In genomic region chr1:184297001-184297740, GRCm38 (mm10) we compare ENCODE assay signal across 17 mouse cellular contexts.
DNase-seq lines count a peak whose midpoint lies in the region; ATAC-seq lines count a peak whose summit lies in the region.
"Had no signal": no experiment of that assay in that cellular context is flagged by ENCODE, and none has a peak within 500 bp of the region (broad histone marks: within the 10 kb centered on the region; RNA-seq: fewer than 3 reads in every experiment).

No protein-coding gene starts in this region.

- H3K9ac ChIP-seq in heart, embryonic 11.5 days (ENCODE audit: low read depth, low read length), result no peak overlapping the region
- no peak overlapping the region for H3K9ac ChIP-seq in hindbrain, embryonic 14.5 days
- H3K9ac ChIP-seq: forebrain, embryonic 15.5 days; liver, embryonic 12.5 days; neural tube, embryonic 13.5 days had no signal

- H3K27me3 ChIP-seq in heart, embryonic 10.5 days (ENCODE audit: insufficient read depth, poor library complexity, severe bottlenecking), result no peaks in the 10 kb centered on the region
- no peaks in the 10 kb centered on the region for H3K27me3 ChIP-seq in heart, embryonic 11.5 days (ENCODE audit: control insufficient read depth, insufficient read depth, low read length)
- H3K27me3 ChIP-seq in hindbrain, embryonic 14.5 days (ENCODE audit: control insufficient read depth, insufficient read depth, low read length), result no peaks in the 10 kb centered on the region
- H3K27me3 ChIP-seq: CH12.LX; forebrain, embryonic 15.5 days; liver, embryonic 12.5 days; neural tube, embryonic 13.5 days had no signal

- peak; percentile 10 for DNase-seq in heart, embryonic 10.5 days (ENCODE audit: low spot score)
- peak; percentile 40 for DNase-seq in 3T3-L1 (ENCODE audit: low read depth, low spot score)
- DNase-seq in Muller cell, postnatal 12 days (ENCODE audit: inconsistent ontology term), result peak; percentile 41
- DNase-seq in lung, postnatal 10 days, result peak; percentile 45
- no peak for DNase-seq in adrenal gland, adult 2 months
- no peak for DNase-seq in hindbrain, embryonic 14.5 days (ENCODE audit: low spot score)
- DNase-seq: cerebellum, adult 11 months; kidney, adult 18-20 months; kidney, postnatal 25 days; layer of hippocampus, adult 9-11 months; right cerebral cortex, postnatal 4 days had no signal

- 72% methylated on average over 4 of the region's 4 CpGs for WGBS in heart, embryonic 10.5 days
- 69% methylated on average over 4 of the region's 4 CpGs for whole genome bisulfite sequencing in heart, embryonic 11.5 days (ENCODE audit: insufficient replicate concordance)
- WGBS in hindbrain, embryonic 14.5 days, result 84% methylated on average over 4 of the region's 4 CpGs

- H3K27ac ChIP-seq in heart, embryonic 10.5 days, result no peak overlapping the region
- no peak overlapping the region for H3K27ac ChIP-seq in heart, embryonic 11.5 days (ENCODE audit: low read depth, low read length)
- no peak overlapping the region for H3K27ac ChIP-seq in hindbrain, embryonic 14.5 days
- H3K27ac ChIP-seq: forebrain, embryonic 15.5 days; liver, embryonic 12.5 days; neural tube, embryonic 13.5 days had no signal

- no peaks in the 10 kb centered on the region for H3K4me1 ChIP-seq in heart, embryonic 10.5 days
- no peaks in the 10 kb centered on the region for H3K4me1 ChIP-seq in heart, embryonic 11.5 days (ENCODE audit: control insufficient read depth, insufficient read depth, low read length)
- H3K4me1 ChIP-seq in hindbrain, embryonic 14.5 days (replicated peaks; ENCODE audit: control insufficient read depth, insufficient read depth, low read length), result no peaks in the 10 kb centered on the region
- H3K4me1 ChIP-seq: forebrain, embryonic 15.5 days; liver, embryonic 12.5 days; neural tube, embryonic 13.5 days had no signal

- H3K36me3 ChIP-seq in heart, embryonic 10.5 days, result no peaks in the 10 kb centered on the region
- H3K36me3 ChIP-seq in heart, embryonic 11.5 days (ENCODE audit: control insufficient read depth, insufficient read depth, low read length), result no peaks in the 10 kb centered on the region
- H3K36me3 ChIP-seq in hindbrain, embryonic 14.5 days (replicated peaks; ENCODE audit: control insufficient read depth, insufficient read depth), result no peaks in the 10 kb centered on the region
- H3K36me3 ChIP-seq: forebrain, embryonic 15.5 days; liver, embryonic 12.5 days; neural tube, embryonic 13.5 days had no signal

- H3K9me3 ChIP-seq in heart, embryonic 10.5 days, result no peaks in the 10 kb centered on the region
- no peaks in the 10 kb centered on the region for H3K9me3 ChIP-seq in heart, embryonic 11.5 days (replicated peaks; ENCODE audit: control insufficient read depth, low read length)
- H3K9me3 ChIP-seq in hindbrain, embryonic 14.5 days (ENCODE audit: control insufficient read depth, low read length), result no peaks in the 10 kb centered on the region
- H3K9me3 ChIP-seq: forebrain, embryonic 15.5 days; liver, embryonic 12.5 days; neural tube, embryonic 13.5 days had no signal

- no peak for ATAC-seq in heart, embryonic 11.5 days (replicated peaks; ENCODE audit: insufficient number of reproducible peaks, low FRiP score, low TSS enrichment)
- ATAC-seq in hindbrain, embryonic 14.5 days (ENCODE audit: low FRiP score), result no peak
- ATAC-seq: forebrain, embryonic 15.5 days; hindbrain, embryonic 16.5 days; liver, embryonic 12.5 days had no signal

- no peak overlapping the region for H3K4me3 ChIP-seq in heart, embryonic 10.5 days
- H3K4me3 ChIP-seq in heart, embryonic 11.5 days (ENCODE audit: low read depth, low read length), result no peak overlapping the region
- H3K4me3 ChIP-seq in hindbrain, embryonic 14.5 days (replicated peaks; ENCODE audit: low read length), result no peak overlapping the region
- H3K4me3 ChIP-seq: forebrain, embryonic 15.5 days; liver, embryonic 12.5 days; neural tube, embryonic 13.5 days had no signal

- H3K4me2 ChIP-seq in heart, embryonic 11.5 days, result no peak overlapping the region
- H3K4me2 ChIP-seq in hindbrain, embryonic 14.5 days (replicated peaks), result no peak overlapping the region
- H3K4me2 ChIP-seq: forebrain, embryonic 15.5 days; liver, embryonic 12.5 days; neural tube, embryonic 13.5 days had no signal

Comparison
In these comparisons a context has a peak if more than half of its experiments do, and no peak if none do; other contexts are left out.
1. DNase-seq: peak in heart, embryonic 10.5 days (single experiment), 3T3-L1 (single experiment), Muller cell, postnatal 12 days (single experiment) and lung, postnatal 10 days (single experiment); none in adrenal gland, adult 2 months (single experiment) and hindbrain, embryonic 14.5 days (single experiment).